Comparison of ENCODE assay signal across 8 mouse cellular contexts in the genomic region with DNA sequence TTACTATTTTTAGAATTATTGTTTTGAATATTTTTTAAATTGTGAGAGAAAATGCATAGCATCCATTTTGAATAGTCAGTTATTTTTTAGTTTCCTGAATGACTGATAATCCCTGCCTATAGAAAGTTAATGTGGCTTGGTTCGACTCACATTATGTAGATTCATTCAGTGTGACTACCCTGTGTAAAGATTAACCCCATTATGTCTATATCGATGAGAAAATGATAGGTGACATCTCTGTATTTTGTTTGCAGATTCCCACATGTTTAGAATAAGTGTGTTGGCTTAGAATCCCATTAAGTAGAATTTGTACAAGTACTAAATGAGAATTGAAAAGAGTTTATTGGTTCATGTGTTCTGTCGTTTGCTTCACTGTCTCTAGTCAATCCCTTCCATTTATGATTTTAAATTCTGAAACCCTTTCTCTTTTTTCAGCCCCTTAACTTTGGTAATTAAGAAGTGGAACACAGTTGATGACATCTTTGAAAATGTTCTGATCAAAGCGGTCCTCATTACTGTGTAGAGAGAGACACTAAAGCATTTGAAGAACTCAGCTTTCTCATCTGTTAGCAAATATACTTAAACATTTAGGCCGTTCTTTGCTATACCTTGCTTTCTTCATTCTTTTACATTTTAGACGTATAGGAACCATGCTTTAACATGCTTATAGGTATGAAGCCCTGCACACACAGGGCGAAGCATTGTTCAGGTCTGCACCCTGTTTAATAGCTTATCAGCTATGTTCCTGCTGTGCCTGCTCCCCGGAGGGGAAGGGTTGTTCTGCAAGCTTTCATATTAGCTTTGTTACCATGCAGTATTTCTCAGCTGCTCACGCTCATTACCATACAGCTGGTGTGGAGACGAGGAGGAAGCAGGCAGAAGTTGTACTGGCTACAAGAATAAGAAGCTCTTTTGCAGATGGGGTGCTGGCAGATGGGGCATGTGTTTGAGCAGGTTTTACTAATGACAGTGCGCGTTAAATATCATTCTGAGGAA.
A peak's percentile ranks its signal among the peaks of the same experiment; 100 is the strongest.
DNase-seq lines count a peak whose midpoint lies in the region; ATAC-seq and TF ChIP-seq lines count a peak whose summit lies in the region.

No protein-coding gene starts in this region.

- TF ChIP-seq POLR2A in cortical plate, adult 2 months (IDR thresholded peaks at IDR 0.05; ENCODE audit: extremely low read depth, insufficient read depth, low read length) = no peak

- H3K9me3 ChIP-seq in hindbrain, embryonic 14.5 days (ENCODE audit: control insufficient read depth, low read length) = no peaks in the 10 kb centered on the region
- no peaks in the 10 kb centered on the region for H3K9me3 ChIP-seq in midbrain, embryonic 11.5 days (ENCODE audit: control insufficient read depth, low read length)

- peak overlapping the region; percentile 10 for H3K4me2 ChIP-seq in hindbrain, embryonic 14.5 days (replicated peaks)
- H3K4me2 ChIP-seq in midbrain, embryonic 11.5 days = no peak overlapping the region; the same call in 1 of the 2 replicates

- WGBS in hindbrain, embryonic 14.5 days = 22% methylated on average over 12 of the region's 12 CpGs
- 32% methylated on average over 12 of the region's 12 CpGs for WGBS in midbrain, embryonic 11.5 days

- H3K4me1 ChIP-seq in cortical plate, adult 2 months (ENCODE audit: control insufficient read depth, insufficient read depth, low read length) = peaks cover 2% of the 10 kb centered on the region
- H3K4me1 ChIP-seq in hindbrain, embryonic 14.5 days (replicated peaks; ENCODE audit: control insufficient read depth, insufficient read depth, low read length) = peaks cover 14% of the 10 kb centered on the region
- H3K4me1 ChIP-seq in midbrain, embryonic 11.5 days (ENCODE audit: control insufficient read depth, insufficient read depth, low read length) = peaks cover 8% of the 10 kb centered on the region

- peak; percentile 25 for DNase-seq in adrenal gland, adult 2 months
- no peak for DNase-seq in adrenal gland, postnatal 14 days
- DNase-seq in hindbrain, embryonic 14.5 days (ENCODE audit: low spot score) = peak; percentile 68
- DNase-seq in midbrain, embryonic 11.5 days (ENCODE audit: low spot score, missing footprints) = peak; percentile 94
- DNase-seq in thymus, postnatal 36 days = no peak
- DNase-seq in adrenal gland, adult 18-20 months (ENCODE audit: low spot score in 2 of 2) = no peak

- peak overlapping the region; percentile 14; the same call in 1 of the 2 replicates for H3K9ac ChIP-seq in hindbrain, embryonic 14.5 days
- H3K9ac ChIP-seq in midbrain, embryonic 11.5 days (ENCODE audit: low read length) = no peak overlapping the region

- TF ChIP-seq CTCF in cortical plate, adult 2 months (IDR thresholded peaks at IDR 0.05; ENCODE audit: extremely low read depth, insufficient read depth, low read length) = no peak

- ATAC-seq in hindbrain, embryonic 14.5 days (ENCODE audit: low FRiP score) = peak; percentile 84
- peak; percentile 95 for ATAC-seq in midbrain, embryonic 11.5 days (ENCODE audit: low FRiP score)
- ATAC-seq in cerebellum, adult (ENCODE audit: insufficient number of reproducible peaks, low FRiP score, low TSS enrichment) = no peak

- no peaks in the 10 kb centered on the region for H3K27me3 ChIP-seq in hindbrain, embryonic 14.5 days (ENCODE audit: control insufficient read depth, insufficient read depth, low read length)
- H3K27me3 ChIP-seq in midbrain, embryonic 11.5 days (ENCODE audit: control insufficient read depth, insufficient read depth, low read length) = no peaks in the 10 kb centered on the region

- no peak overlapping the region for H3K4me3 ChIP-seq in cortical plate, adult 2 months (ENCODE audit: insufficient read depth, low read length)
- H3K4me3 ChIP-seq in hindbrain, embryonic 14.5 days (replicated peaks; ENCODE audit: low read length) = no peak overlapping the region
- no peak overlapping the region for H3K4me3 ChIP-seq in midbrain, embryonic 11.5 days (ENCODE audit: low read depth, low read length)

- H3K27ac ChIP-seq in cortical plate, adult 2 months (ENCODE audit: insufficient read depth, low read length) = peak overlapping the region; percentile 64
- peak overlapping the region; percentile 75 for H3K27ac ChIP-seq in hindbrain, embryonic 14.5 days
- peak overlapping the region; percentile 71 for H3K27ac ChIP-seq in midbrain, embryonic 11.5 days (ENCODE audit: low read depth, low read length)

- H3K36me3 ChIP-seq in hindbrain, embryonic 14.5 days (replicated peaks; ENCODE audit: control insufficient read depth, insufficient read depth) = no peaks in the 10 kb centered on the region
- no peaks in the 10 kb centered on the region for H3K36me3 ChIP-seq in midbrain, embryonic 11.5 days (ENCODE audit: control insufficient read depth, insufficient read depth, low read length)

Comparison
In these comparisons a context has a peak if more than half of its experiments do, and no peak if none do; other contexts are left out.
1. DNase-seq: peak in adrenal gland, adult 2 months (single experiment), hindbrain, embryonic 14.5 days (single experiment) and midbrain, embryonic 11.5 days (single experiment); none in adrenal gland, postnatal 14 days (single experiment), thymus, postnatal 36 days (0 of 2) and adrenal gland, adult 18-20 months (0 of 2).
2. Peak in every context shown above with its lines, with median percentiles within 50 percentile points of each other: H3K27ac ChIP-seq.